Mouse (Mus musculus) liver, embryonic 16.5 days (tissue): ENCODE data around the gene Plekhg5. TPM values are rescaled to one million over a fixed set of nuclear protein-coding genes. Genes with fewer than 3 reads are reported as not detected.
A peak's percentile ranks its signal among the peaks of the same experiment; 100 is the strongest.

ENCODE experiments used
- ATAC-seq: fragments of 200-750 bp; cut with Nextera tagmentation; 2 replicates; pipeline ENCODE4 v1.8.0; 2017; ENCODE audit warnings: low read depth, mild to moderate bottlenecking, moderate number of reproducible peaks, moderate library complexity
- H3K27ac ChIP-seq: fragments of 300-500 bp; sonication (generic); 2 replicates; pipeline ENCODE4 v1.5.1; 2014; ENCODE audit warnings: mild to moderate bottlenecking, low read length
- H3K27me3 ChIP-seq: fragments of 300-500 bp; sonication (generic); 2 replicates; pipeline ENCODE4 v1.6.1; 2014; ENCODE audit warnings: low read depth, low read length, mixed read lengths; ENCODE audit not compliant: control insufficient read depth, insufficient read depth
- H3K36me3 ChIP-seq: fragments of 300-500 bp; sonication (generic); 2 replicates; pipeline ENCODE4 v1.6.1; 2014; ENCODE audit warnings: mild to moderate bottlenecking; ENCODE audit not compliant: control insufficient read depth, insufficient read depth
- H3K4me1 ChIP-seq: fragments of 300-500 bp; sonication (generic); 2 replicates; pipeline ENCODE4 v1.6.1; 2014; ENCODE audit warnings: low read depth, low read length, mixed read lengths; ENCODE audit not compliant: control insufficient read depth
- H3K4me2 ChIP-seq: fragments of 300-500 bp; sonication (generic); 2 replicates; pipeline ENCODE4 v1.6.1; 2014; ENCODE audit warnings: low read depth, low read length, mixed read lengths
- H3K4me3 ChIP-seq: fragments of 300-500 bp; sonication (generic); 2 replicates; pipeline ENCODE4 v1.5.1; 2014; ENCODE audit warnings: low read depth, mild to moderate bottlenecking, low read length
- H3K9ac ChIP-seq: fragments of 300-500 bp; sonication (generic); 2 replicates; pipeline ENCODE4 v1.6.1; 2014; ENCODE audit warnings: low read depth, low read length
- H3K9me3 ChIP-seq: fragments of 300-500 bp; sonication (generic); replicated peaks from 2 replicates; pipeline ENCODE4 v1.6.1; 2016; ENCODE audit warnings: low read length; ENCODE audit not compliant: control insufficient read depth
- WGBS: fragments of 180-500 bp; shearing (Covaris S2); extraction: QIAGEN DNeasy Blood & Tissue Kit; methylation state at CpG from one replicate; pipeline ENCODE4 v1.1.7; 2014; ENCODE audit not compliant: insufficient replicate concordance; 5-methylcytosine and 5-hydroxymethylcytosine counted together
- polyA plus RNA-seq: library from polyadenylated mRNA; unstranded; fragments of >200 nt; fragmentation: Nextera tagmentation; extraction: Ambion mirVana; gene quantifications from 2 replicates; pipeline ENCODE4 v1.2.1, GENCODE M21; 2015

Gene Plekhg5
- polyA plus RNA-seq, 1 experiment from 2014 or later = 5.1 TPM

GRCm38 (mm10) chr4:152079261-152079660 is 7.0 kb downstream of the Plekhg5 start:
- H3K9me3 ChIP-seq = no peaks in the 10 kb centered on the region
- no peak for ATAC-seq
- H3K4me2 ChIP-seq = no peak overlapping the region
- no peaks in the 10 kb centered on the region for H3K36me3 ChIP-seq
- no peaks in the 10 kb centered on the region for H3K4me1 ChIP-seq
- WGBS = 80% methylated on average over 3 of the region's 3 CpGs
- H3K9ac ChIP-seq = no peak overlapping the region
- H3K4me3 ChIP-seq = no peak overlapping the region
- no peaks in the 10 kb centered on the region for H3K27me3 ChIP-seq
- no peak overlapping the region for H3K27ac ChIP-seq

- Histone ChIP-seq H3K4me3 (no peak overlapping the region), H3K4me1 (no peaks in the 10 kb centered on the region), H3K27me3 (peaks cover 2% of the 10 kb centered on the region; the same call in 1 of the 2 replicates), H3K27ac (no peak overlapping the region), H3K9me3 (no peaks in the 10 kb centered on the region), H3K36me3 (no peaks in the 10 kb centered on the region), H3K9ac (no peak overlapping the region), H3K4me2 (no peak overlapping the region)
- 0 out of 2 replicates have a peak, but pooled peaks have one; percentile 10 for ATAC-seq
- 47% methylated on average over 7 of the region's 7 CpGs for WGBS
Measured at GRCm38 (mm10) chr4:152079931-152080330, 7.6 kb downstream of the Plekhg5 start.

- Histone ChIP-seq H3K9me3 (no peaks in the 10 kb centered on the region), H3K4me3 (no peak overlapping the region), H3K27ac (no peak overlapping the region), H3K4me2 (no peak overlapping the region), H3K9ac (no peak overlapping the region), H3K4me1 (peaks cover 21% of the 10 kb centered on the region), H3K27me3 (peaks cover 4% of the 10 kb centered on the region; the same call in 1 of the 2 replicates), H3K36me3 (no peaks in the 10 kb centered on the region)
- no peak for ATAC-seq
- 75% methylated on average over 7 of the region's 7 CpGs for WGBS
Measured at GRCm38 (mm10) chr4:152083611-152084220, 11.4 kb downstream of the Plekhg5 start.

GRCm38 (mm10) chr4:152084616-152085015 is 12.3 kb downstream of the Plekhg5 start:
- WGBS = 69% methylated on average over 7 of the region's 7 CpGs

GRCm38 (mm10) chr4:152086505-152087210 is 14.4 kb downstream of the Plekhg5 start:
- Histone ChIP-seq H3K27me3 (peaks cover 4% of the 10 kb centered on the region; the same call in 1 of the 2 replicates), H3K27ac (peak overlapping the region; percentile 56), H3K9me3 (no peaks in the 10 kb centered on the region), H3K4me1 (peaks cover 30% of the 10 kb centered on the region), H3K36me3 (no peaks in the 10 kb centered on the region), H3K4me2 (peak overlapping the region; percentile 95), H3K4me3 (peak overlapping the region; percentile 84), H3K9ac (peak overlapping the region; percentile 85)
- under 1% methylated on average over 60 of the region's 92 CpGs for whole genome bisulfite sequencing
- ATAC-seq = peak; percentile 87

More at GRCm38 (mm10) chr4:152084616-152085015, 12.3 kb downstream of the Plekhg5 start:
- peaks cover 25% of the 10 kb centered on the region for H3K4me1 ChIP-seq
- ATAC-seq = no peak
- peaks cover 4% of the 10 kb centered on the region; the same call in 1 of the 2 replicates for H3K27me3 ChIP-seq
- no peak overlapping the region for H3K27ac ChIP-seq
- no peaks in the 10 kb centered on the region for H3K9me3 ChIP-seq
- no peaks in the 10 kb centered on the region for H3K36me3 ChIP-seq
- H3K9ac ChIP-seq = no peak overlapping the region
- H3K4me3 ChIP-seq = no peak overlapping the region
- no peak overlapping the region for H3K4me2 ChIP-seq

GRCm38 (mm10) chr4:152087211-152088081 is 15.1 kb downstream of the Plekhg5 start:
- ATAC-seq = no peak
- 5% methylated on average over 12 of the region's 12 CpGs for WGBS
- H3K27ac ChIP-seq = no peak overlapping the region; the same call in 1 of the 2 replicates

GRCm38 (mm10) chr4:152088133-152088532 is 15.8 kb downstream of the Plekhg5 start:
- Histone ChIP-seq H3K36me3 (no peaks in the 10 kb centered on the region), H3K27ac (no peak overlapping the region), H3K4me2 (peak overlapping the region; percentile 95), H3K27me3 (peaks cover 4% of the 10 kb centered on the region; the same call in 1 of the 2 replicates), H3K9me3 (no peaks in the 10 kb centered on the region), H3K4me1 (peaks cover 44% of the 10 kb centered on the region), H3K4me3 (peak overlapping the region; percentile 84), H3K9ac (peak overlapping the region; percentile 44; the same call in 1 of the 2 replicates)
- ATAC-seq = no peak
- WGBS = 34% methylated on average over 4 of the region's 4 CpGs

More at GRCm38 (mm10) chr4:152087211-152088081, 15.1 kb downstream of the Plekhg5 start:
- Histone ChIP-seq H3K27me3 (peaks cover 4% of the 10 kb centered on the region; the same call in 1 of the 2 replicates), H3K9ac (peak overlapping the region; percentile 85), H3K4me2 (peak overlapping the region; percentile 95), H3K4me3 (peak overlapping the region; percentile 84), H3K4me1 (peaks cover 38% of the 10 kb centered on the region), H3K36me3 (no peaks in the 10 kb centered on the region), H3K9me3 (no peaks in the 10 kb centered on the region)

- H3K9ac ChIP-seq = no peak overlapping the region; the same call in 1 of the 2 replicates
- H3K4me1 ChIP-seq = peaks cover 49% of the 10 kb centered on the region
- no peaks in the 10 kb centered on the region for H3K36me3 ChIP-seq
- H3K9me3 ChIP-seq = no peaks in the 10 kb centered on the region
- H3K4me2 ChIP-seq = peak overlapping the region; percentile 95
- ATAC-seq = no peak
- 38% methylated on average over 8 of the region's 8 CpGs for WGBS
- peaks cover 4% of the 10 kb centered on the region; the same call in 1 of the 2 replicates for H3K27me3 ChIP-seq
- H3K27ac ChIP-seq = no peak overlapping the region
- no peak overlapping the region; the same call in 1 of the 2 replicates for H3K4me3 ChIP-seq
Measured at GRCm38 (mm10) chr4:152088556-152089120, 16.3 kb downstream of the Plekhg5 start.
